Mouse (Mus musculus) 3T3-L1 (cell line): Measurements from ENCODE around the gene Aqp2.
A peak's percentile ranks its signal among the peaks of the same experiment; 100 is the strongest.

ENCODE experiments used
- DNase-seq: peaks from one replicate; pipeline ENCODE4 v3.0.0-alpha.2; 2015; ENCODE audit warnings: low read depth, low spot score

Aqp2 gene

DNA sequence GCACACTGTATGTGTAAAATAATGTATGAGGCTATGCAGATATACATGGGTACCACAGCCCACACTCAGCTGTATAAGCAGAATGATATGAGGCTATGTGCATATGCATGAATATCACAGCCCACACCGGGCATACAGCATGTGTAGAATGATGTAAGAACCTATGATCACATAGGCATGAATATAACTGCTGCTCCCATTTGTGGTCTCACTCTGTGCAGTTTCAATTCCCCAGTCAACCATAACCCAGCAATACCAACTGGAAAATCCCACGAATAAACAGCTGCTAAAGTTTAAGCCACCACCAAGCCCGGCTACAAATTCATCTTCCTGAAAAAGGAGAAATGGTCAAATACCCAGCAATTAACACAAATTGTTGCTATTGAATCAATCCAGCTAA is 39.7 kb downstream of the Aqp2 start:
- DNase-seq: no peak

DNA sequence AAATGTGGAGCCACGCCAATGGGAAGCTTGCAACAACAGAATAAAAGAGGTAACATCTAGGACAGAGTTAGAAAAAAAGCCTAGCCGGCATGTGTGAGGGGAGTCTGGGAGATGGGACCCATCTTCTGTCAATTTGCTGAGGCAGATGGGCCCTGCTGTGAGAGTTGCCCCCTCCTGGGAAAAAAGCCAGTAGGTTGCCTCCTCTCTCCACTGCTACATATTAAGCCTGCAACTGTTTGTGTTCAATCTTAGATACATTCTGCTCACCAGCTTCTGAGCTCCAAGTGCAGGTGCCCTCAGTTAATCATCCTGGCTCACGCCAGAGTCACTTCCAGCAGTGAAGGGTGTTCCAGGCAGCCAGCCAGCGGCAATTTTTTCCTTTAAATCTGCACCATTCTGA is 41.0 kb downstream of the Aqp2 start:
- no peak for DNase-seq

DNA sequence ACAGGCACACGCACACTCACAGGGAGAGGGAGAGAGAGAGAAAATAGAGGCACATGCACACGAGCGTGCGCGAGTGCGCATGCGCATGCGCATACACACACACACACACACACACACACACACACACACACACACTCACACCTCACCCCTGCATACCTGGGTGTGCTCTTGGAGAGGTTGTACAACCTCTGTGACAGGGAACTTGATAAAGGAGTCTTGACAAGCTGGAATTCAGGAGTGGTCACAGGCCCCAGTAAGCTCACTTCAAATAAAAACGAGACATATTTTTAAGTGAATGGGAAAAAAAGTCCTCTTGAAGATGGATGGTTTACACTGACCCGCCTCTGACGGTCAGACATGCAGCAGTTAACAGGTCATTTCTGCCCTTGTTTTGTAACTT is 43.2 kb downstream of the Aqp2 start:
- DNase-seq: no peak

DNA sequence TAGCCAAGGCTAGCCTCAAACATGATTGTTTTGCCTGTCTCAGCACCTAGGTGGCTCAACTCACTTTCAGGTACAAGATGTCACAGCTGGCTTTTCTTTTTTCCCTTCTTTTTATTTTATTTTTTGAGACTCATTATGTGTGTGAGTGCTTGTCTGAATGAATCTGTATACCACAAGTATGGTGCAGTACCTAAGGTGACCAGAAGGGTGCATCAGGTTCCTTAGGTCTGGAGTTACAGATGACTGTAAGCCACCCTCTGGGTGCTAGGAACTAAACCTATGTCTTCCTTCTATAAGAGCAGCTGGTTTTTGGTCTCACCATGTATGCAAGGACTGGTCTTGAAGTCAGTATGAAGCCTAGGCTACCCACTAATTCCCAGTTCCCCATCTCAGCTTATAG is 52.8 kb downstream of the Aqp2 start:
- DNase-seq: peak; percentile 72
